Mouse (Mus musculus): ENCODE results near the gene Olfr50. TPM values are rescaled to one million over a fixed set of nuclear protein-coding genes. Genes with fewer than 3 reads are reported as not detected.

Olfr50 gene
- not detected for total RNA-seq (2021)

- intact Hi-C loops (cut with DNase I) = no loop called here
- DNase-seq = no peak
Observed at GRCm38 (mm10) chr2:36790238-36790637, at the start of gene Olfr50. TSS of gene Olfr50 (plus strand) at chr2:36790538.

- intact Hi-C loops (cut with DNase I) = no loop called here
- DNase-seq = no peak
Observed at GRCm38 (mm10) chr2:36783976-36784375, 6.4 kb upstream of the Olfr50 start, which contains the start of gene Olfr348. TSS of gene Olfr348 (plus strand) at chr2:36784276.

GRCm38 (mm10) chr2:36816932-36817331 lies 26.6 kb downstream of the Olfr50 start, which contains the start of gene Olfr3:
TSS of gene Olfr3 (minus strand) at chr2:36817032.
- intact Hi-C loops (cut with DNase I) = no loop called here

GRCm38 (mm10) chr2:36846010-36846409 lies 55.7 kb downstream of the Olfr50 start, which contains the start of gene Olfr350:
TSS of gene Olfr350 (plus strand) at chr2:36846310.
- intact Hi-C loops (cut with DNase I) = no loop called here
- DNase-seq = no peak

More at GRCm38 (mm10) chr2:36816932-36817331, 26.6 kb downstream of the Olfr50 start, which contains the start of gene Olfr3:
- no peak for DNase-seq

Other genes with a start within 250 kb of the Olfr50 start
- gene Olfr344, start 223.9 kb upstream of the Olfr50 start, total RNA-seq (2021) = not detected
- not detected for gene Olfr345, start 150.5 kb upstream of the Olfr50 start, total RNA-seq (2021)
- gene Olfr346, start 104.8 kb upstream of the Olfr50 start, total RNA-seq (2021) = not detected
- gene Olfr347, start 58.6 kb upstream of the Olfr50 start, total RNA-seq (2021) = not detected
- not detected for gene Olfr348, start 6.3 kb upstream of the Olfr50 start, total RNA-seq (2021)
- gene Olfr3, start 26.5 kb downstream of the Olfr50 start, total RNA-seq (2021) = not detected
- gene Olfr350, start 55.8 kb downstream of the Olfr50 start, total RNA-seq (2021) = not detected
- not detected for gene Olfr351, start 72.1 kb downstream of the Olfr50 start, total RNA-seq (2021)
- not detected for gene Olfr352, start 77.9 kb downstream of the Olfr50 start, total RNA-seq (2021)
- gene Olfr353, start 102.4 kb downstream of the Olfr50 start, total RNA-seq (2021) = not detected
- not detected for gene Olfr354, start 115.1 kb downstream of the Olfr50 start, total RNA-seq (2021)
- not detected for gene Olfr355, start 138.4 kb downstream of the Olfr50 start, total RNA-seq (2021)
- not detected for gene Olfr356, start 146.6 kb downstream of the Olfr50 start, total RNA-seq (2021)
- not detected for gene Olfr357, start 203.3 kb downstream of the Olfr50 start, total RNA-seq (2021)
- gene Olfr358, start 218.8 kb downstream of the Olfr50 start, total RNA-seq (2021) = not detected

All from heart, postnatal 36 days (tissue).